Mouse (Mus musculus) lung, postnatal 36 days (tissue): ENCODE measurements at regions not wholly inside any gene's neighbourhood (a gene's known extent, or its start where the extent isn't known, plus 50 kb on each side); places are given as distances from the start of the nearest gene placed in this dataset.

Experiments used
- DNase-seq: peaks from one replicate; pipeline ENCODE4 v3.0.0; 2022; ENCODE audit warnings: mixed read lengths

DNA sequence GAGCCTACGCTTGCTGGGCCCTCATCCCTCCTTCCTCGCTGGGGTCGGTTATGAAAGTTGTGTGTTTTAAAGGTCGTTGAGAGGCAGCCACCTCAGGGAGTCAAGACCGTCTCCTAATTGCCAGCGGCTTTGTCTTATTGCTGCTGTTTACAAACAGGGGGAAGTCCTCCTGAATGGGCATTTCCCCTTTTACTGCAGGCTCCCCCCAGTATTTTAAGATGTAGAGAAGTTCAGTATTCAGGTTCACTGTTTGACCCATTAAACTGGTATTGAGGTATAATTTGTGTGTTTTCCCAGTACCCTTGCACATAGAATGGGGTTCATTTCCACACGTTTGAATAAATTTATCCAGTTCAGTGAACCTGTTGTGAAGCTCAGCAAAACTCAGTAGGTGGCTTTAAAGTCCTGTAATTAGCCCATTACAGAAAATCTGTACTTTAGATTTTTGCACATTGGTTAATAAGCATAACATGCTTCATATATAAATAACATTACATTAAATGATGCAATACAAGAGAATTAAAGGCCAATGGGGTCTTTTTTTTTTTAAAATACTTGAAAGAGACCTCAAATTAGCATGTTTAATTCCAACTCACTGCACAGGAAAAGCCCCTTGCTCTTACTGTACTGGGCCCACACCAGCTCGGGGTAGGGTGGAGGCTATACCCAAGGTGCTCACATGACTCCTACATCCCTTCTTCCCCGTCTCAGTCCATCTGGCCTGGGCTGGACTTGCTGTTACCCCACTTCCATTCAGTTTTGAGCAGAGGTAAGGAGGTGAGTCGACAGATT lies 63.7 kb downstream of the Nkx2-1 start:
- no peak for DNase-seq

DNA sequence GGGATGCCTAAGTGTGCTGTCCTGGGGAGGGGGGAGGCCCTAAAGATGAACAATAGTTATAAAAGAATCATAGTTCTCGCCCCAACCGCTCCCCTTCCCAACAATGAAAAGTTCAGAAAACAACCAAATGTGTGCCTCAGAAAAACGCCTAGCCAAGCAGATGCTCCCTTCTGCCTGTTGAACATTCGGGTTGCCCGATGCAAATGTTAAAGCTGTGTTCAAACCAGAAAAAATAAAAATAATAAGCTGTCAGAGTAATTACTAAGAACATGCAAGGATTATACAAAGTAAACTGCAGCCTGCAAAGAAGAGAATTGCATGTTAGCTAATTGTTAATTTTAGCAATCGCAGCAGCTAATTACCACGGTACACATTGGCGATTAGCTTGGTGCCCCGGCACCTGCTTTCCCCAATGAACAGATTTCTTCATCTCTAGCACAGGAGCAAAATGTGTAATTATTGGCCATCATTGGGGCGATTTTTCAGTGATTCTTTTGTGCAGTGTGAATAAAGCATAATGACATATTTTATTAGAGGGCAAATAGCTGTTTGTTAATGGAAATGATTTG lies 65.7 kb downstream of the Nkx2-1 start:
- no peak for DNase-seq

DNA sequence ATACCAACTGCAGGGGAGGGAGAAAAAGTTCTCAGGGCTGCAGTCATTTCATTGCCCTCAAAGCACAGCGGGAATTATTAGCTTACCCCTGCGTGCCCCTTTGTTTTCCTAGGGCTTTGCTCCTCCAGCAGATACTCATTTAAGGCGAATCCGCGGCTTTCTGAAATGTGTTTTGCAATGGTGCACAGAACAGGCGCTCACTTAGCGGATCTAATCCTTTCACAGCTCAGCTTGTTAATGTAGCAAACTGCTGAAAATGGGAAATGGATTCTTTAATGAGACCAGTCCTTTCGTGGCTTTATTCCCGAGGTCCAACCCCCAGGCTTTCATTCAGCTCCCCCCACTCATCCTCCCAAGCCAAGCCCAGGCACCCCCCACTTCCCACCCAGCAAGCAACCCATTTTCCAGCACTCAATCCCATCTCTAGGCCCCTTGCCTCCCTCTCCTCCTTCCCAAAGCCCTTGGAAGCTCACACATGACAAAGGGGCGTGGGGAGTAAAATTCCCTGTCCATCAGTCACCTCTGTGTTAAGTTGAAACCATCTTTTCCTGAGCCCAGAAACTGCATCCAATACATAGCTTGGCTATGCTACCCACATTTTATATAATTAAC lies 77.1 kb downstream of the Nkx2-1 start:
- DNase-seq: no peak

DNA sequence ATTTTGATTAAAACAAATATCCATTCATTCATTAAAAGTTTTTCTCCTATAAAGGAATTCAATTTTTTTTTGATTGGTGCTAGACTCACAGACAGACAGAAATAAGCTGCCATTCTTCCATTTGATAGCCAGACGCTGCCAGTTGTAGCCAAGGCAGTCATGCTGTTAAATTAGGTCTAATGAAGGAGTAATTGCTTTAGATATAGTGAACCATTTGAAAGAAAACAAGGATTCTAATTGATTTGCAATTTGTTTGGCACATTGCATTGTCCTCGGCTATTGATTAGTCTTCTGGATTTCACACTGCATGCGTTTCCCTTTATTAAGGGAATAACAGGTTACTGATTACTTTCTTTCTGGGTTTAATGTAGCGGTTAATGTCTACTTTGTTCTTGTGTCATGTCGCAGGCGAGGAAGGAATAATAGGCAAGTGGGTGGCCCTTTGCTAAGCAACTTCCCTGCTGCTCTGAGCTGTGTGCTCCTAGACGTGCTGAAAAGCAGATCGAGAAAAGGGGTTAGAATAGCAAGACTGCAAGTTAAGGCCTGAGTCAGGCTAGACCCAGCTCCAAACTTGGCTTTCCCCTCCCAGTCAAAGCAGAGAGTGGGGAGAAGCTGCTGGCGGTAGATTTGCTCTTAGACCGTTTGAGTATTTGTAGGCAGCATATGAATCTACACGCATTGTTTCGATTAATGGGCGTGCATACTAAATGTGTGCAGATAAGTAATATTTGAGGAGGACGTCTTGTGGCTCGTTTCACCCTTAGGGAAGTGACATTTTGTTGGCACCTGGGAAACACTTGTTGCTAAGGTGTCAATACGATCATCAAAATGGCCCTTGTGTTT lies 77.8 kb downstream of the Nkx2-1 start:
- DNase-seq: no peak

DNA sequence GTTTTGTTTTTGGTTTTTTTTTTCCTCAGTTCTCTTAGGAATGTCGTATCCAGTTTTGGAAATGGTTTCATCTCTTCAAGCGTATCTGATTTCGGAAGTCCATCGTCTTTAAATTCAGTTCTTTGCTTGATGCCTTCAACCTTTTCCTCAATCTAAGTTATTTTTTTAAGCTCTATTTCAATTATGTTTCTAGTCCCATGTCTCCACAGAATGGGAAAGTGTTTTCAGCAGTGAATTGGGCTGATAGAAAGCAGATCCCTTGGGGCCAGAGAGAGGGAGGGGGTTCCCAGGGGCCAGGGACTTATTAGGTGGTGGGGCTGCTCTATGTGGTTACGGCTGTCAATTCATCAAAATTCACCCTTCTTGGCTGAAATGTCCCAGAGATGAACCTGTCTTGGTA lies 78.8 kb downstream of the Nkx2-1 start:
- no peak for DNase-seq

DNA sequence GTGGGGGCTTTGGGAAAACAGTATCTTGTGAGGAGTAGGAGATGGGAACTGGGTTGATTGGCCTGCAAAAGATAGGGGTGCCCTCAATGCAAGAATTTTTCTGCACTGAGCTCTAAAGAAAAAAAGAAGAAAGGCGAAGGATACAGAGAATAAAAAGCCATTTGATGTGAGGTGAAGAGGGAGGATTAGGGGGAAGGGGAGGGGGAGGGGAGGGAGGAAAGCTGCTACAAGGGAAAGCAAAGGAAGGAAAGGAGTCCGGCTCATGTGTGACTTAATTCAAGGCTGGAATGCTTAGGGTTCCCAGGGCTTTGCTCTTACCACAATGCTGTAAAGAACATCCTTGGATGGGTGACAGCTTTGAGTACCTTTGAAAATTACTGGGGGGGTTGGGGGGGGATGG lies 79.4 kb downstream of the Nkx2-1 start:
- no peak for DNase-seq

DNA sequence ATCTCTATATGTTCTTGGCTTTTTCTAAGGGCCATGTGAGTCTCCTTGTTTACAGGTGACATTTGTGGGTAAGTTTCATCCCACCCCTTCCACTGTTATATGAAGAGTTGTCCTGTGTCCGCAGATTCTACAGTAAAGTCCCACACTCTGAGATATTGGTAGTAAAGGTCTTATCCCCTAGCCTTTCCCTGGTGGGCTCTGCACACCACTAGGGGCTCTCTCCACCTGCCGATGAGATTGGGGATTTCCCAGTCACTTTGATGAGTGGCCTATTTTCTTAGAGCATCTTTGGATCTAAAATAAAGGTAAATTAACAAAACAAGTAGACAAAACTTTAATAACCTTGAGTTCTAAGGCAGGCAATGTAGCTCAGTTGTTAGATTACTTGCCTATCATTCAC lies 86.4 kb downstream of the Nkx2-1 start:
- DNase-seq: no peak

DNA sequence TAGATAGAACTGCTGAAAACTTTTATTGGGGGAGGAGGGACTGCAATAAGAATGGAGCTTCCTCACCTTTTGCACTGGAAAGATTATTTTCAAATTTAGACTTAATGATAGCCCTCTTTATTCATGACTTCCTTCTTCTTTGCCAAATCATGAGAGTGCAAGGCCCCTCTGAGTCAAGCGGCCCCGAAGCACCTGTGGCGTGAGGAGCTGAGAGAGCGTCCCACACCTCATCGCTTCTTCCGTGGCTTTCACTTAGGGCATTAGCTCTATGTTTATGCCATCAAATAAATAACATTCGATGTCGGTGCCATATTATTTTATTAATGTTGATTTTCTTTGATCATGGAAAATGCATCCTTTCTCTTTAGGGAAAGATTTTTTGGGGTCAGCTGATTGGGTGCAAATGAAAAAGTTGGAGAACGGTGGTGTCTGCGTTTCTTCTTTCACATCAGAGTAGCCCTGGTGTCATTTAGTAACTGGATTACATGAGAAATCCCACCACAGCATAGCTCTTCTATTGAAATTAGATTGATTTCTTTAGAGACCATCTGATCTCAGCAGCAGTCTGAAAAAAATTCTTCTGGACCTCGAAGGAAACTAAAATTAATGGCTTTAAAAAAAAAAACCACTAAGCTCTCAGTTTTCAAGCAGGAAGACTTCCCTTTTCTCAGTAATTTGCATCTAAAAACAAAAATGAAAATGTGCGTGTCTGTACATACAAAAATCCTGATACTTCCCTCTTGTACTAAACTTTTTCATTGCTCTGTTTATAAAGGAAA lies 87.7 kb downstream of the Nkx2-1 start:
- no peak for DNase-seq

DNA sequence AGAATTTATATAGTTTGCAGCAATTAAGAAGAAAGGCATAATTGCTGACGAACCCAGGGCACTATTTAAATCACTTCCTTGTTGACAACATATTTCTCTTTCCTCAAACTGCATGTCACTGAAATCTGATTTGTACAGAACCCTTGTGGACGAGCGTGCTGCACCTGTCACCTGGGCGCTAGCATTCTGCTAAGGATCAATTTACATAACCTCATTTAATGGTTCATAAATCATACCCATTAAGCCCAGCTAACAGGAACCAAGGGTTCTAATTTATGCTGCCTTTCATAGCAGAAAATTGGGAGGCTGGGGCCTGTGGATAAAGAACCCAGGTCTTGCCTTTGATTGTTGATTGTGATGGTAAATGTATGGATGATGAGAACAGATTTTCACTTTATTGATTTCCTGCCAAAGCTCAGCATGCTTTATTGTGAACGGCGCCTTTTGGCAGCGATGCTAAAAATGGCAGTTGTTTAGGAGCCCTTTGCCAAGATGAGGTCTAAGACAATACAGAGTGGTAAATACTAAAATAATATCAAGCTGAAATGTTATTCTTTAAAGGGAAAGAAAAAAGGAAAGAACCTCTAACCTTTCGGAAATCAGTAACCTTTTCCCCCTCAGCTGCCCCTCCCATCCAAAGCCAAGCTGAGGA lies 95.4 kb downstream of the Nkx2-1 start:
- DNase-seq: no peak

DNA sequence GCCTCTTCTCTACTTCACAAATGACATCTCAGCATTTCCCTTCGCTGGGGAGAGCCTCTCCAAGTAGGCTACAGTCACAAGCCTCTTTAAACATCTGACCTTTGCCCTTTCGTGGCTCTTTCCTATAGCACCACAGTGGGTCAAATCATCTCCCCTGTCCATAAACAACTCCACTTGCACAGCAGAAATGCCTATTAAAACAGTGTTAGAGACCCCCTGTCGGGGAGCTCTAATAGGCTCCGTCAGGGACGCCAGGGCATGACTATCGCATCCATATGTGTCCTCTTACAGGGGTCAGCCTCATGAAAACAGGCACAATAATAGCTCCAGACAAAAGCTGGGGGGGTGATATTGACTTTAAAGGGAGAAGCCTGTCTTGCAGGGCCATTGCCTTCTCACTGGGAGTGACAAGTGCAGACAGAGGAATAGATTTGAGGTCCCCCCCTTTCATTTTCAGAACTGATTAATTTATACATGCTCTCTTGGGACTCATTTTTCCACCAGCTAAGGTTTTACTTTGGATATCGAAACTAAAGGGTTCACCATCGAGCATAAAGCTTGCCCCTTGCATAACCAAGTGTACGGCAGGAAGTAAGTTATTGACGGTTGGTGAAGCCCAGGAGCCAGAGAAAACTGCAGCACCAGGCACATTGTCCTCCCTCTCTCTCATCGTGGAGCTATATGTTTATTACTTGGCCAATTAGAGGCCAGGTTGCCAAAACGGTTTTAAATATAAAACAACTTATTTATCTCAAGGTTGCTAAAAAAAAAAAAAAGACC lies 94.6 kb upstream of the Mbip start:
- DNase-seq: no peak

DNA sequence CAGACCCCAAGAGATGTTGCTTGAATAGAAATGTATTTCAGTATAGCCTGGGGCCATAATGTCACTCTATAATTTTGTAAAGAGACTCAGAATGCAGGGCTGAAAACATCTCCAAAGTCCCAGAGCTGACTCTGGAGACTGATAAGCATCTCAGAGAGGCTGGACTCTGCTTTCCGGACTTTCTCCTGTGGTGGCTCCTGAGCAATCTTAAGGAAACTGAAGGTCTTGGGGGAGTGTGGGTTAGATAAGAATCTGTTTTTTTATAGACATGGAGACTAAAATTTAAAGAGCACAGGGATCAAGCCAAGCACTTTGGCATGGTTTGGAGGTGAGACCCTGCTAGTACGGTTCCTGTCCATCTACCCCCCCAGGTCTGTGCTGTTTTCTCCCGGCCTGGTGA lies 92.7 kb upstream of the Mbip start:
- DNase-seq: no peak

DNA sequence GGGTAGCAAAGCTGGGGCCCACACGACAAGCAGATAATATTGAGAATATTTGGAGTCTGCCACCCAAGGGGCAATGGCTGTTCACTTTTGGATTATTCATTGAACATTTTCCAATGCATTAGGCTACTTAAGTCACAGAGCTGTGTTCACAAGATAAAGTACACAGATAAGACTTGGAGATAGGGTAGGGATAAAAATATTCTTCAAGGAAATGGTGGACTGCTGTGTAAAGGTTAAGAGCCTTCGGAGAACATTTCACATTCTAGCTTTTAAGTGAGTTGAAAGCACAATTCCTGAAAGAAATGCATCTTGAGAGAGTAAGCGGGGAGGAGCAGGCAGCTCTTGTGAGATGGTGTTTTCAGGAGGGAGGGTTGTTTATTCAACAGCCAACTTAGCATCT lies 92.3 kb upstream of the Mbip start:
- no peak for DNase-seq

DNA sequence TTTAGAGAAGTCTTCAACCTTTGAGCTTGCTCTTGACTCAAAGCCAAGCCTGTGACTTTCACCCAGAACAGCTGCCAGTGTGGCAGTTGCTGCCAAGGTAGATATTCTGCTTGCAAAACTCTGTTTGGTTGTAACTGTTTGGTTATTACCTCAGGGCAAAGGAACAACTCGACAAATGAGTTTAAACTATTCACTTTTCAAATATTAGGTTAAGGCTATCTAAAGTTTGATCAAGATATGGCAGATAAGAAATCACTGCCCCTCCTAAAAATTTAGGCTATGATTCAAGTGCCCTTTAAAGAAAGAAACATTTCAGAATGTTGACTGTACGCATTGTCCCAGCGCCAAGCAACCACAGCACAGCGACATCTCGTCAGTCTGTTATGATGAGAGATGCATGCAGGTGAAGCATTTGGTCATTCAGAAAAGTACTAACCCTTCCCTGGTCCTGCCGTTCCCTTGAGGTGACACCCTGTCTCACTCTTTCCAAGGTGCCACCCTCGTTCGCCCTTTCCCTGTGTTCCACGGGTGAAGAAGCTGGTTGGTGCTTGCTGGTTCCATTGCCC lies 81.1 kb upstream of the Mbip start:
- peak; percentile 85 for DNase-seq

DNA sequence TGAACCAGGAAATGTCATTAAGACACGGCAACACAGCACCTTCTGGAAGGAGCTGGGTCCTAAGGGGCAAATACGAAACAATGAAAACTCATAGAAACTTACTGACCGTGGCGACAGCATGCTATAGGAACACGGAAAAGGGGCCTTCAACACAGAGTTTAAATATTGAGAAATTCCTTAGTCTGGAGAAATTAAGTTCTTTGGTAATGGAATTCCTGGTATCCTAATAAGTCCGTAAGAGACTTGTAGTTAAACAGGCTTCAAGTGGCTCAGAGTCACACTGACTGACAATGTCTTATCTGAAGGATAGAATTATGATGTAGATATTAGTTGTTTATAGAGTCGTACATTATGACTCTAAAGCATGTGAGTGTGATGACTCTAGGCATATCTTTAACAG lies 70.4 kb upstream of the Mbip start:
- no peak for DNase-seq

DNA sequence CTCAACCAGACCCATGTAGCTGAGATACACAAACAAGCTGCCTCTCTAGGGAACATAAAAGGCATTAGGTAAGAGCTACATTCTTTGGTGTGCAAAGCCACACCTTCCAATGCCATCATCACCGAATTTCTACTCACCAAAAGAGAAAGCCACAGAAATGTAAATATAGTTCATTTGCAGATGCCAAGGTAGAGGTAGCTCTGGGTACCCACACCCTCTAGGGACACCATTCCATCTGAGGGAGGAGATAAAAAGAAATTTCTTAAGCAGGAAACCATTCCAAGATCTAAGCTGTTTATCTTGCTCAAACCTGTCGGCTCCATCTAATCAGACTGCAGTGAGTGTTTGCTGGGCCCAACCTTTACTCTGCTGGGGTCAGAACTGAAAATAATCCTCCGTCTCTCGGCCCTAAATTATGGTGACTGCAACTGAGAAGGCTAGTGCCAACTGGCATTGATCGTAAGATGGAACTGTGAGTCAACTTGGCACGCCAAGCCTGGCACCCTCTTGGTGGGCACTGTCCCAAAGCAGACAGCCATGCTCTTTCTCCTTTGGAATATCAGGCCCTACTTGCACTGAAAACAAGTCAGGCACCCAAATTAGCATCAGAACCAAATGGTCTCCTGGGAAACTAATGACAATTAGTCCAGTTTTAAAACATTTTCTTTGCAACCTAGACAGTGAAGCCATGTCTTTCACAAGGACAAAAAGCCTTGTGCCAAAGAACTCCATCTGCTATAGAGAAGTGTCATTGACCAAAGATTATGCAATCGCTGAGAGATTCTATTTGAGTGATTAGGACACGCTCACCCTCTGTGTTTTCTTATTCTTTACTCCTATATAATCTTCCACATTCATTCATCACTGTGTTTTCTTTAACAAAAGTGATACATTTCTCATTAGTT lies 69.4 kb upstream of the Mbip start:
- DNase-seq: peak; percentile 65

DNA sequence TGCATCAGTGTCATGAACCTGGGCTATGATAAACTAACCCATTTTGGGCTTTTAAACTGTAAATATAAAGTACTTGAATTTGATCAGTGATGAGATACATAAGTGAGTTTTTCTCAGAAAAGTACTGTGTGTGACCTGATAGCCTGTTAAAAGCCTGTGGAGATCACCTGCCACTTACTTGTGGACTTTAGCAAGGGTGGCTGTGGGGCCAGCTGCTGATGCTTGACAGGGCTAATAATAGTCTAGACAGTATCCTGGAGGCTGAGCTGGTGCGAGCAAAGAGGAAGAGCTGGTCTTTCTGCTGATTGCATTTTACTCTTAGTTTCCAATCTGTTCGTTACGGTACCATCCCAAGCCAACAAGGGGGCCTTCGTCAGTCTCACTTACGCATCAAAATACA lies 60.0 kb upstream of the Mbip start:
- no peak for DNase-seq

DNA sequence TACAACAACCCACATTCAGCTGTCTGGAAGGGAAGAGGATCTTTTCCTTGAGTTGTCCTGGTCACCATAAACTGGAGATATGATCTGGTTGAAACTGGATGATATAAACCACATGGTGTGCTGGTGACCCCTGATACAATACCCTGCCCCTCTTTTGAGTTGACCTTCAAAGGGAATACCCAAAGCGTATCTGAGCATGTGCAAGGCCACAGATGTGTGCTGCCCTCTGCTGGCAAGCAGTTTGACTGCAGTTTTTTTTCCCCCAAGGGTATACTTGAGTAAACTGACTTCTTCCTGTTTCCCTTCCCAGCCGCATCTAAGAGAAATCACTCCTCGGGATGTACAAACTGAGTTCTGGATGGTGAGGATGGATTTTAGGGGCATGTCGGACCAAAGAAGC lies 59.1 kb upstream of the Mbip start:
- DNase-seq: peak; percentile 80

DNA sequence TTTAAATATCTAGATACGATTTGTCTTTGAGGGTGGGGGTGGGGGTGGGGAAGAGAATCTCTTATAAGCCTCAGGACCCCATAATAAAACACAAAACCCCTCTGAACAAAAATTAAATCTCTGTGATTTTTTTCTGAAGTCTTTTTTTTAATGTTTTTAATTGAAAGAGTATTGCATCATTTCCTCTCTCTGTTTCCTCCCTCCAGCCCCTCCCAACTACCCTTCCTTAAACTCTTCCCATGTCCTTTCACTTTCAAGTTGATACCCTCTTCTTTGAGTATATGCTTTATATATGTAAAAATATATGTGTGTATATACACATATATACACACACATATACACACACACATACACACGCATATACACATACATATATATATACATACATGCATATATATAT lies 58.6 kb upstream of the Mbip start:
- DNase-seq: no peak

DNA sequence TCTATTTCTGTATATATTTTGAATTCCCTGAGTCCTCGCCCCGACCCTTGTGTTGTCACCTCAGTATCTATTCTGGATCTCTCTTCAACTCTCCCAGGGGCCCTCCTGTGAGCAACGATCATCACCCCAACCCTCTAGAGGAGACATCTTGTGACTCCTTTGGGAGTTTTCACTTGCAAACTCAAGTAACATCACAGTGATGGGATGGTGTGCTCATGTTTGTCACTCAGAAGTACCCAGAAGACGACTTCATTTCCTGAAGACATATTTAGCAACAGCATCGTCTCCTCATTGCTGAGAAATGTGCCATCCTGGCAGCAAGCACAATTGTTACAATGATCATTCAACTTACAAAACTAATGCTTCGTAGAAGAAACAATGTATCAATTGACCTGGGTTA lies 57.9 kb upstream of the Mbip start:
- no peak for DNase-seq

DNA sequence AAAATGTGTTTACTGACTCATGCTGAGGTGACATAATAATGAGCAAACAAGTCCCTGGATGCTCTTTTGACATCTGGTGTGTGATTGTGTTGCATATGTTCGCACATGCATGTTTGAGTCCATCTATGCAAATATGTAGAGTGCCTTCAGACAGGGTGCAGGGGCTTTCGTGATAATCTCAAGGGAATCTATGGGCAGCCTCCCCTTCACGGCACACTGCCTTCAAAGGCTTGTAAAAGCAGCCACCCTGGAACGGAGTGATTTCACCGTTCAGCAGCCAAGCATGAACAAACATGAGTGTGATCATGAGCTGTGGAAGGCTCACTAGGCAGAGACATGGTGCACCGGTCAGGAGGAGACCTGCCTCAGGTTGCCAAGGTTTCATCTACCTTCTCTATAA lies 57.1 kb upstream of the Mbip start:
- no peak for DNase-seq
